Comparison of ENCODE assay signal across 20 mouse cellular contexts in genomic region chr2:59825380-59825779, GRCm38 (mm10). TPM values are rescaled to one million over a fixed set of nuclear protein-coding genes. Genes with fewer than 3 reads are reported as not detected.
DNase-seq lines count a peak whose midpoint lies in the region; ATAC-seq and TF ChIP-seq lines count a peak whose summit lies in the region.
"Had no signal": no experiment of that assay in that cellular context is flagged by ENCODE, and none has a peak within 500 bp of the region (broad histone marks: within the 10 kb centered on the region; RNA-seq: fewer than 3 reads in every experiment).

No protein-coding gene starts in this region.

- TF ChIP-seq CTCF in heart, adult 2 months (IDR thresholded peaks at IDR 0.05) = no peak
- TF ChIP-seq CTCF in lung, adult 2 months (IDR thresholded peaks at IDR 0.05; ENCODE audit: insufficient read depth, low read length) = no peak

- no peaks in the 10 kb centered on the region for H3K9me3 ChIP-seq in heart, embryonic 13.5 days
- H3K9me3 ChIP-seq: embryonic facial prominence, embryonic 13.5 days; forebrain, embryonic 12.5 days; hindbrain, embryonic 13.5 days had no signal

- no peak overlapping the region for H3K9ac ChIP-seq in heart, adult 2 months (ENCODE audit: low read depth, low read length)
- H3K9ac ChIP-seq in heart, embryonic 13.5 days = no peak overlapping the region
- H3K9ac ChIP-seq: embryonic facial prominence, embryonic 13.5 days; forebrain, embryonic 12.5 days; hindbrain, embryonic 13.5 days had no signal

- no peak for TF ChIP-seq POLR2A in heart, adult 2 months (IDR thresholded peaks at IDR 0.05; ENCODE audit: insufficient read depth, low read depth, low read length)
- no peak for TF ChIP-seq POLR2A in lung, adult 2 months (IDR thresholded peaks at IDR 0.05; ENCODE audit: borderline replicate concordance, extremely low read depth, low read depth, low read length)

- DNase-seq in heart, adult 2 months = no peak
- DNase-seq in heart, postnatal 4 days = no peak
- no peak for DNase-seq in heart, postnatal 14 days
- DNase-seq in lung, postnatal 10 days = peak; percentile 39
- no peak for DNase-seq in lung, adult 2 months
- DNase-seq in gastrocnemius, postnatal 4 days (ENCODE audit: low spot score in 2 of 2) = no peak
- DNase-seq: adrenal gland, postnatal 14 days; cerebellum, adult 18-20 months; cerebellum, adult 9-11 months; cerebellum, postnatal 36 days; gastrocnemius, postnatal 10 days; kidney, adult 11 months had no signal

- no peaks in the 10 kb centered on the region for H3K27me3 ChIP-seq in heart, adult 2 months (ENCODE audit: control insufficient read depth, insufficient read depth, low read length)
- no peaks in the 10 kb centered on the region for H3K27me3 ChIP-seq in heart, embryonic 13.5 days (replicated peaks)
- H3K27me3 ChIP-seq: embryonic facial prominence, embryonic 13.5 days; forebrain, embryonic 12.5 days; hindbrain, embryonic 13.5 days; Patski had no signal

- peak overlapping the region; percentile 53 for H3K27ac ChIP-seq in heart, adult 2 months
- peak overlapping the region; percentile 86 for H3K27ac ChIP-seq in heart, embryonic 13.5 days (replicated peaks)
- H3K27ac ChIP-seq: forebrain, embryonic 12.5 days; hindbrain, embryonic 13.5 days; hindbrain, postnatal 0 days had no signal

- intact Hi-C loops in heart, adult 2 months (cut with DNase I) = loop anchor here (5.0 kb wide), 3 partner anchors 58 to 387 kb away; no protein-coding TSS in a partner anchor
- intact Hi-C loops in heart, postnatal 14 days (cut with DNase I) = loop anchor here (5.0 kb wide), 1 partner anchor 382 kb away; the partner anchor contains the start of genes Baz2b and March7

- no peaks in the 10 kb centered on the region for H3K79me2 ChIP-seq in heart, adult 2 months (replicated peaks; ENCODE audit: control insufficient read depth, insufficient read depth, low read length)

- no peak for TF ChIP-seq EP300 in heart, adult 2 months (IDR thresholded peaks at IDR 0.05; ENCODE audit: insufficient read depth, low read depth, low read length)

- no peak for ATAC-seq in heart, embryonic 13.5 days (ENCODE audit: extremely low read depth, insufficient number of reproducible peaks, low FRiP score, low TSS enrichment)
- ATAC-seq: activated CD4-positive, CD25-positive, alpha-beta regulatory T cell, adult 4 months; forebrain, embryonic 16.5 days; hindbrain, postnatal 0 days; Patski had no signal

- H3K4me3 ChIP-seq in heart, adult 2 months = no peak overlapping the region
- H3K4me3 ChIP-seq in heart, embryonic 13.5 days = no peak overlapping the region
- H3K4me3 ChIP-seq in lung, adult 2 months (replicated peaks; ENCODE audit: extremely low read depth, low read depth, low read length) = no peak overlapping the region
- H3K4me3 ChIP-seq: embryonic facial prominence, embryonic 13.5 days; forebrain, embryonic 12.5 days; hindbrain, embryonic 13.5 days had no signal

- H3K36me3 ChIP-seq in heart, adult 2 months (ENCODE audit: control insufficient read depth, insufficient read depth, low read length) = peaks cover 2% of the 10 kb centered on the region
- peaks cover 37% of the 10 kb centered on the region for H3K36me3 ChIP-seq in heart, embryonic 13.5 days
- H3K36me3 ChIP-seq: hindbrain, embryonic 13.5 days had no signal

- H3K4me1 ChIP-seq in heart, adult 2 months (ENCODE audit: control insufficient read depth, insufficient read depth, low read length) = peaks cover 34% of the 10 kb centered on the region
- H3K4me1 ChIP-seq in heart, embryonic 13.5 days = peaks cover 74% of the 10 kb centered on the region
- peaks cover 11% of the 10 kb centered on the region; the same call in 1 of the 2 replicates for H3K4me1 ChIP-seq in lung, adult 2 months (ENCODE audit: control insufficient read depth, insufficient read depth, low read length)

- WGBS in heart, adult 2 months = 63% methylated on average over 4 of the region's 4 CpGs
- 87% methylated on average over 4 of the region's 4 CpGs for WGBS in heart, embryonic 13.5 days
- WGBS in lung, adult 2 months = 70% methylated on average over 4 of the region's 4 CpGs

- H3K4me2 ChIP-seq in heart, embryonic 13.5 days = no peak overlapping the region
- H3K4me2 ChIP-seq: embryonic facial prominence, embryonic 13.5 days; forebrain, embryonic 12.5 days; hindbrain, embryonic 13.5 days had no signal

RNA-seq across cellular contexts. Expression of gene Wdsub1, which starts 57.0 kb away (rescaled TPM):
- 10 to 100 TPM; 21.4 to 22.1 TPM for total RNA-seq in heart, adult 2 months (2021)
- 47.7 and 65.8 TPM in 2 replicates for polyA plus RNA-seq in heart, adult 2 months (2012; rRNA removed)
- 10 to 100 TPM; 33.5 to 33.8 TPM for total RNA-seq in heart, postnatal 4 days (2021)
- 42.7 and 51.8 TPM in 2 replicates for polyA plus RNA-seq in heart, embryonic 13.5 days (2015; fragmentation: Nextera tagmentation; extraction: Ambion mirVana)
- total RNA-seq in heart, postnatal 14 days (2021) = 10 to 100 TPM; 23.0 to 25.3 TPM
- polyA plus RNA-seq in lung, adult 2 months (2012; rRNA removed) = 82.3 and 87.3 TPM in 2 replicates
- total RNA-seq in gastrocnemius, postnatal 4 days (2021) = 10 to 100 TPM; 24.3 to 25.3 TPM
